Mouse (Mus musculus) liver, adult 2 months (tissue): ENCODE results near the gene Srl. TPM values are rescaled to one million over a fixed set of nuclear protein-coding genes. Genes with fewer than 3 reads are reported as not detected.

Experiments used
- DNase-seq: peaks from one replicate; pipeline ENCODE4 v3.0.0-alpha.2; 2011; ENCODE audit warnings: low read depth, low spot score; ENCODE audit errors: extremely low read depth
- H3K27ac ChIP-seq: fragments of 200-500 bp; replicated peaks from 2 replicates; pipeline ENCODE4 v1.5.1; 2012; ENCODE audit warnings: low read depth, mild to moderate bottlenecking, control low read depth, inconsistent platforms, low read length; ENCODE audit not compliant: insufficient read depth
- H3K27me3 ChIP-seq: fragments of 200-500 bp; 2 replicates; pipeline ENCODE4 v1.6.1; 2012; ENCODE audit warnings: mild to moderate bottlenecking, moderate library complexity, low read length, inconsistent platforms; ENCODE audit not compliant: control insufficient read depth, insufficient read depth
- H3K36me3 ChIP-seq: fragments of 200-500 bp; 2 replicates; pipeline ENCODE4 v1.6.1; 2012; ENCODE audit warnings: low read length, inconsistent platforms; ENCODE audit not compliant: control insufficient read depth, insufficient read depth
- H3K4me1 ChIP-seq: fragments of 200-500 bp; 2 replicates; pipeline ENCODE4 v1.6.1; 2011; ENCODE audit warnings: low read length; ENCODE audit not compliant: control insufficient read depth, insufficient read depth
- H3K4me3 ChIP-seq: fragments of 200-500 bp; 2 replicates; pipeline ENCODE4 v1.5.1; 2011; ENCODE audit warnings: low read depth, mild to moderate bottlenecking, control low read depth, low read length, moderate library complexity; ENCODE audit not compliant: insufficient read depth
- H3K79me2 ChIP-seq: fragments of 200-500 bp; 2 replicates; pipeline ENCODE4 v1.6.1; 2012; ENCODE audit warnings: inconsistent platforms, mild to moderate bottlenecking, low read length, moderate library complexity; ENCODE audit not compliant: control insufficient read depth, insufficient read depth
- H3K9ac ChIP-seq: fragments of 200-500 bp; 2 replicates; pipeline ENCODE4 v1.6.1; 2012; ENCODE audit warnings: low read depth, mild to moderate bottlenecking, control low read depth, inconsistent platforms, low read length
- CTCF ChIP-seq: fragments of 200-500 bp; IDR thresholded peaks from 2 replicates; pipeline ENCODE4 v1.5.1; 2011; ENCODE audit warnings: low read depth, low read length, control low read depth
- POLR2A ChIP-seq: fragments of 200-500 bp; IDR thresholded peaks from 2 replicates; pipeline ENCODE4 v1.6.1; 2011; ENCODE audit warnings: low read length, control low read depth; ENCODE audit not compliant: insufficient read depth; ENCODE audit errors: extremely low read depth
- WGBS: fragments of 180-500 bp; shearing (Covaris S2); methylation state at CpG from one replicate; pipeline ENCODE4 v1.1.7; 2018; 5-methylcytosine and 5-hydroxymethylcytosine counted together
- polyA plus RNA-seq: library from polyadenylated mRNA; depleted of rRNA; stranded (reverse); fragments of >200 nt; gene quantifications from 2 replicates; pipeline ENCODE4 v1.2.3, GENCODE M21; 2012
- total RNA-seq: library from RNA; depleted of rRNA; stranded (reverse); fragments of >200 nt; gene quantifications from 2 replicates; pipeline ENCODE4 v1.2.3, GENCODE M21; 2014

Gene Srl
- total and polyA plus RNA-seq, 2 experiments: 0.50 to 2.1 TPM

GRCm38 (mm10) chr16:4567912-4568311 lies 26.3 kb upstream of the Srl start:
- peak; percentile 53 for DNase-seq

GRCm38 (mm10) chr16:4560145-4560952 lies 18.7 kb upstream of the Srl start:
- peaks cover 9% of the 10 kb centered on the region for H3K4me1 ChIP-seq
- peaks cover 10% of the 10 kb centered on the region; the same call in 1 of the 2 replicates for H3K79me2 ChIP-seq
- DNase-seq: peak; percentile 63
- H3K4me3 ChIP-seq: peak overlapping the region; percentile 70
- peak overlapping the region; percentile 32 for H3K27ac ChIP-seq
- no peaks in the 10 kb centered on the region for H3K27me3 ChIP-seq
- H3K36me3 ChIP-seq: no peaks in the 10 kb centered on the region
- TF ChIP-seq POLR2A: no peak
- peak; percentile 79 for TF ChIP-seq CTCF
- H3K9ac ChIP-seq: peak overlapping the region; percentile 62
- WGBS: 3% methylated on average over 43 of the region's 43 CpGs

More at GRCm38 (mm10) chr16:4567912-4568311, 26.3 kb upstream of the Srl start:
- TF ChIP-seq CTCF: peak; percentile 83
- no peak for TF ChIP-seq POLR2A
- no peak overlapping the region for H3K9ac ChIP-seq
- no peaks in the 10 kb centered on the region for H3K4me1 ChIP-seq
- no peaks in the 10 kb centered on the region for H3K27me3 ChIP-seq
- no peaks in the 10 kb centered on the region for H3K36me3 ChIP-seq
- H3K79me2 ChIP-seq: no peaks in the 10 kb centered on the region
- H3K4me3 ChIP-seq: no peak overlapping the region
- no peak overlapping the region for H3K27ac ChIP-seq
- 23% methylated on average over 4 of the region's 4 CpGs for WGBS

- peak within 1 kb of the TSS; percentile 70 for H3K4me3 ChIP-seq
- H3K27ac ChIP-seq: peak within 1 kb of the TSS; percentile 73
- under 1% methylated on average over 17 of the region's 17 CpGs for WGBS
- H3K36me3 ChIP-seq: no peaks in the 10 kb centered on the region
- H3K79me2 ChIP-seq: peaks cover 10% of the 10 kb centered on the region; the same call in 1 of the 2 replicates
- peaks cover 9% of the 10 kb centered on the region for H3K4me1 ChIP-seq
- DNase-seq: peak; percentile 72
- no peaks in the 10 kb centered on the region for H3K27me3 ChIP-seq
- no peak for TF ChIP-seq POLR2A
- peak; percentile 35 for TF ChIP-seq CTCF
- H3K9ac ChIP-seq: peak within 1 kb of the TSS; percentile 81
Observed at GRCm38 (mm10) chr16:4559715-4560144, 18.1 kb upstream of the Srl start, which contains the start of gene Tfap4. Tfap4 (minus strand) TSS chr16:4559854.

- under 1% methylated on average over 43 of the region's 43 CpGs for WGBS
- no peaks in the 10 kb centered on the region for H3K27me3 ChIP-seq
- H3K4me1 ChIP-seq: peaks cover 9% of the 10 kb centered on the region
- TF ChIP-seq CTCF: no peak
- TF ChIP-seq POLR2A: no peak
- no peaks in the 10 kb centered on the region for H3K36me3 ChIP-seq
- H3K79me2 ChIP-seq: peaks cover 10% of the 10 kb centered on the region; the same call in 1 of the 2 replicates
- H3K9ac ChIP-seq: peak overlapping the region; percentile 81
- peak; percentile 57 for DNase-seq
- H3K27ac ChIP-seq: peak overlapping the region; percentile 73
- H3K4me3 ChIP-seq: peak overlapping the region; percentile 70
Observed at GRCm38 (mm10) chr16:4558980-4559631, 17.5 kb upstream of the Srl start.

- Histone ChIP-seq H3K36me3 (no peaks in the 10 kb centered on the region), H3K4me1 (peaks cover 9% of the 10 kb centered on the region), H3K79me2 (peaks cover 10% of the 10 kb centered on the region; the same call in 1 of the 2 replicates), H3K4me3 (peak overlapping the region; percentile 70), H3K27ac (peak overlapping the region; percentile 82), H3K9ac (peak overlapping the region; percentile 81), H3K27me3 (no peaks in the 10 kb centered on the region)
- WGBS: under 1% methylated on average over 38 of the region's 38 CpGs
- no peak for TF ChIP-seq CTCF
- TF ChIP-seq POLR2A: peak; percentile 80; the same call in 1 of the 2 replicates
- DNase-seq: peak; percentile 87
Observed at GRCm38 (mm10) chr16:4558384-4558979, 16.9 kb upstream of the Srl start.
